In genomic region chr4:116074145-116074675, GRCm38 (mm10) we compare ENCODE assay signal across 8 mouse cellular contexts. TPM values are rescaled to one million over a fixed set of nuclear protein-coding genes. Genes with fewer than 3 reads are reported as not detected.
DNase-seq lines count a peak whose midpoint lies in the region; ATAC-seq lines count a peak whose summit lies in the region.

No protein-coding gene starts in this region.

- peak overlapping the region; percentile 91 for H3K4me3 ChIP-seq in embryonic facial prominence, embryonic 12.5 days
- H3K4me3 ChIP-seq in hindbrain, embryonic 15.5 days = peak overlapping the region; percentile 88
- peak overlapping the region; percentile 74 for H3K4me3 ChIP-seq in midbrain, embryonic 12.5 days

- peak overlapping the region; percentile 97 for H3K9ac ChIP-seq in embryonic facial prominence, embryonic 12.5 days
- peak overlapping the region; percentile 92 for H3K9ac ChIP-seq in hindbrain, embryonic 15.5 days
- peak overlapping the region; percentile 94 for H3K9ac ChIP-seq in midbrain, embryonic 12.5 days (replicated peaks)

- under 1% methylated on average over 8 of the region's 8 CpGs for WGBS in embryonic facial prominence, embryonic 12.5 days
- WGBS in hindbrain, embryonic 15.5 days = 2% methylated on average over 8 of the region's 8 CpGs
- 3% methylated on average over 8 of the region's 8 CpGs for WGBS in midbrain, embryonic 12.5 days

- no peaks in the 10 kb centered on the region for H3K9me3 ChIP-seq in embryonic facial prominence, embryonic 12.5 days
- no peaks in the 10 kb centered on the region for H3K9me3 ChIP-seq in hindbrain, embryonic 15.5 days
- no peaks in the 10 kb centered on the region for H3K9me3 ChIP-seq in midbrain, embryonic 12.5 days

- peaks cover 11% of the 10 kb centered on the region for H3K36me3 ChIP-seq in embryonic facial prominence, embryonic 12.5 days
- H3K36me3 ChIP-seq in hindbrain, embryonic 15.5 days = peaks cover 12% of the 10 kb centered on the region
- H3K36me3 ChIP-seq in midbrain, embryonic 12.5 days = peaks cover 14% of the 10 kb centered on the region

- H3K4me2 ChIP-seq in embryonic facial prominence, embryonic 12.5 days (replicated peaks) = peak overlapping the region; percentile 75
- H3K4me2 ChIP-seq in hindbrain, embryonic 15.5 days = peak overlapping the region; percentile 91
- H3K4me2 ChIP-seq in midbrain, embryonic 12.5 days (replicated peaks) = peak overlapping the region; percentile 95

- peaks cover 28% of the 10 kb centered on the region for H3K4me1 ChIP-seq in embryonic facial prominence, embryonic 12.5 days
- peaks cover 38% of the 10 kb centered on the region for H3K4me1 ChIP-seq in hindbrain, embryonic 15.5 days (replicated peaks)
- peaks cover 29% of the 10 kb centered on the region for H3K4me1 ChIP-seq in midbrain, embryonic 12.5 days

- no peak for ATAC-seq in embryonic facial prominence, embryonic 12.5 days (ENCODE audit: insufficient number of reproducible peaks, insufficient read depth, low FRiP score, low TSS enrichment)
- no peak for ATAC-seq in hindbrain, embryonic 15.5 days (ENCODE audit: low FRiP score, low read depth)
- no peak for ATAC-seq in midbrain, embryonic 12.5 days (ENCODE audit: low FRiP score, low read depth)

- no peak overlapping the region for H3K27ac ChIP-seq in embryonic facial prominence, embryonic 12.5 days
- peak overlapping the region; percentile 96 for H3K27ac ChIP-seq in hindbrain, embryonic 15.5 days (replicated peaks)
- no peak overlapping the region for H3K27ac ChIP-seq in midbrain, embryonic 12.5 days (replicated peaks)

- H3K27me3 ChIP-seq in embryonic facial prominence, embryonic 12.5 days = no peaks in the 10 kb centered on the region
- H3K27me3 ChIP-seq in hindbrain, embryonic 15.5 days = no peaks in the 10 kb centered on the region
- no peaks in the 10 kb centered on the region for H3K27me3 ChIP-seq in midbrain, embryonic 12.5 days

- DNase-seq in cerebellum, adult 9-10 months = peak; percentile 51
- no peak for DNase-seq in cerebellum, adult 11-12 months
- peak; percentile 61 for DNase-seq in CD4-positive helper T cell, adult 2 months (ENCODE audit: low read depth, low spot score)
- DNase-seq in layer of hippocampus, postnatal 25 days (ENCODE audit: extremely low spot score in 1 of 2, low spot score in 1 of 2) = no peak
- DNase-seq in gastrocnemius, postnatal 4 days (ENCODE audit: low spot score in 2 of 2) = no peak

RNA-seq across cellular contexts. Expression of gene Uqcrh, which starts 0.7 kb away (rescaled TPM):
- polyA plus RNA-seq in embryonic facial prominence, embryonic 12.5 days (2016; fragmentation: Nextera tagmentation; extraction: Ambion mirVana) = 407 and 442 TPM in 2 replicates
- 459 and 497 TPM in 2 replicates for polyA plus RNA-seq in hindbrain, embryonic 15.5 days (2015; fragmentation: Nextera tagmentation; extraction: Ambion mirVana)
- polyA plus RNA-seq in midbrain, embryonic 12.5 days (2016; fragmentation: Nextera tagmentation; extraction: Ambion mirVana) = 371 and 380 TPM in 2 replicates
- 100 to 1,000 TPM; 385 to 447 TPM for total RNA-seq in layer of hippocampus, postnatal 25 days (2021)
- total RNA-seq in gastrocnemius, postnatal 4 days (2021) = 100 to 1,000 TPM; 735 to 767 TPM

RNA-seq across cellular contexts. Expression of gene Lrrc41, which starts 0.9 kb away (rescaled TPM):
- 80.8 and 83.3 TPM in 2 replicates for polyA plus RNA-seq in embryonic facial prominence, embryonic 12.5 days (2016; fragmentation: Nextera tagmentation; extraction: Ambion mirVana)
- 74.3 and 77.3 TPM in 2 replicates for polyA plus RNA-seq in hindbrain, embryonic 15.5 days (2015; fragmentation: Nextera tagmentation; extraction: Ambion mirVana)
- 69.6 and 71.2 TPM in 2 replicates for polyA plus RNA-seq in midbrain, embryonic 12.5 days (2016; fragmentation: Nextera tagmentation; extraction: Ambion mirVana)
- 10 to 100 TPM; 46.0 to 46.8 TPM for total RNA-seq in layer of hippocampus, postnatal 25 days (2021)
- 10 to 100 TPM; 44.2 to 44.8 TPM for total RNA-seq in gastrocnemius, postnatal 4 days (2021)

RNA-seq across cellular contexts. Expression of gene Nsun4, which starts 20.5 kb away (rescaled TPM):
- 19.9 and 20.6 TPM in 2 replicates for polyA plus RNA-seq in embryonic facial prominence, embryonic 12.5 days (2016; fragmentation: Nextera tagmentation; extraction: Ambion mirVana)
- 12.3 and 12.5 TPM in 2 replicates for polyA plus RNA-seq in hindbrain, embryonic 15.5 days (2015; fragmentation: Nextera tagmentation; extraction: Ambion mirVana)
- 20.4 and 20.7 TPM in 2 replicates for polyA plus RNA-seq in midbrain, embryonic 12.5 days (2016; fragmentation: Nextera tagmentation; extraction: Ambion mirVana)
- total RNA-seq in layer of hippocampus, postnatal 25 days (2021) = 1 to 10 TPM; 7.5 to 8.3 TPM
- 10 to 100 TPM; 15.0 TPM for total RNA-seq in gastrocnemius, postnatal 4 days (2021)

RNA-seq across cellular contexts. Expression of gene Rad54l, which starts 49.3 kb away (rescaled TPM):
- 46.6 and 47.0 TPM in 2 replicates for polyA plus RNA-seq in embryonic facial prominence, embryonic 12.5 days (2016; fragmentation: Nextera tagmentation; extraction: Ambion mirVana)
- polyA plus RNA-seq in hindbrain, embryonic 15.5 days (2015; fragmentation: Nextera tagmentation; extraction: Ambion mirVana) = 9.9 and 10.7 TPM in 2 replicates
- 44.8 and 46.5 TPM in 2 replicates for polyA plus RNA-seq in midbrain, embryonic 12.5 days (2016; fragmentation: Nextera tagmentation; extraction: Ambion mirVana)
- under 1 TPM; 0.54 to 0.99 TPM for total RNA-seq in layer of hippocampus, postnatal 25 days (2021)
- 1 to 10 TPM; 5.3 to 6.6 TPM for total RNA-seq in gastrocnemius, postnatal 4 days (2021)

RNA-seq across cellular contexts. Expression of gene Pomgnt1, which starts 49.4 kb away (rescaled TPM):
- polyA plus RNA-seq in embryonic facial prominence, embryonic 12.5 days (2016; fragmentation: Nextera tagmentation; extraction: Ambion mirVana) = 76.3 and 80.5 TPM in 2 replicates
- polyA plus RNA-seq in hindbrain, embryonic 15.5 days (2015; fragmentation: Nextera tagmentation; extraction: Ambion mirVana) = 69.5 and 69.9 TPM in 2 replicates
- 60.9 and 67.9 TPM in 2 replicates for polyA plus RNA-seq in midbrain, embryonic 12.5 days (2016; fragmentation: Nextera tagmentation; extraction: Ambion mirVana)
- 10 to 100 TPM; 64.5 to 68.6 TPM for total RNA-seq in layer of hippocampus, postnatal 25 days (2021)
- total RNA-seq in gastrocnemius, postnatal 4 days (2021) = 10 to 100 TPM; 56.4 to 56.9 TPM

Comparison
In these comparisons a context has a peak if more than half of its experiments do, and no peak if none do; other contexts are left out.
1. DNase-seq: peak in cerebellum, adult 9-10 months (single experiment) and CD4-positive helper T cell, adult 2 months (single experiment); none in cerebellum, adult 11-12 months (single experiment), layer of hippocampus, postnatal 25 days (0 of 2) and gastrocnemius, postnatal 4 days (0 of 2).
2. Peak in every context shown above with its lines, with median percentiles within 50 percentile points of each other: H3K4me2 ChIP-seq, H3K4me3 ChIP-seq and H3K9ac ChIP-seq.